Mouse (Mus musculus) heart, adult 2 months (tissue): Measurements from ENCODE around the gene Pkdcc.

ENCODE experiments used
- CTCF ChIP-seq: fragments of 200-600 bp; IDR thresholded peaks from 2 replicates; pipeline ENCODE4 v1.8.1; 2022; ENCODE audit warnings: antibody characterized with exemption, mild to moderate bottlenecking, moderate library complexity
- POLR2A ChIP-seq: fragments of 200-500 bp; IDR thresholded peaks from 2 replicates; pipeline ENCODE4 v1.6.1; 2011; ENCODE audit warnings: mild to moderate bottlenecking, low read depth, low read length, control low read depth; ENCODE audit not compliant: insufficient read depth

DNA sequence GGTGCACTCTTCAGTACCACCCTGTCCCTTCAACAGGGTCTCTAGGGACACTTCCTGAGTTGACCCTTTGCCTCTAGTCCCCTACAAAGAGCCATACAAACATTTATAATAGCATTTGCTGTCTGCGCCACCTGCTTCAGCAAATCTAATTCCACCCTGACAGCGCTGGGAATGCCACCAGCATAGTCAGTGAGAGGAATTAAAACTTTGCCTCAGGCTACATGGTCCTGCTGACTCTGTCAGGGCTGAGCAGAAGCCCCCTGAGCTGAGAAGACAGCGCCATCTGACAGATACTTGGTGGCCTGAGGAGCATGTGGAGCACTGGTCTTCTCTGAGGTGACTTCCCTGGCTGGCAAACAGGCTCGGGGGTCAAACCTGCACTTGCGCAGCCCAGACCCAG, 14.6 kb upstream of the Pkdcc start:
- TF ChIP-seq CTCF (no peak), POLR2A (no peak)
